Mouse (Mus musculus) ES-E14 (cell line): ENCODE measurements around the gene Gpatch8.

Experiments
- HCFC1 ChIP-seq: IDR thresholded peaks from 2 replicates; pipeline ENCODE4 v1.6.1; 2012; ENCODE audit warnings: low read length, inconsistent platforms, borderline replicate concordance; ENCODE audit not compliant: insufficient read depth
- MAFK ChIP-seq: IDR thresholded peaks from 2 replicates; pipeline ENCODE4 v1.6.1; 2014; ENCODE audit warnings: mild to moderate bottlenecking, low read depth, low read length, inconsistent platforms; ENCODE audit not compliant: insufficient read depth
- ZC3H11A ChIP-seq: IDR thresholded peaks from 2 replicates; pipeline ENCODE4 v1.6.1; 2012; ENCODE audit warnings: low read depth, mild to moderate bottlenecking, inconsistent platforms, low read length, borderline replicate concordance
- ZNF384 ChIP-seq: IDR thresholded peaks from 2 replicates; pipeline ENCODE4 v1.6.1; 2012; ENCODE audit warnings: low read depth, low read length, inconsistent platforms

- TF ChIP-seq HCFC1 (no peak), ZC3H11A (no peak), MAFK (no peak), ZNF384 (no peak)
Observed at GRCm38 (mm10) chr11:102566290-102566689, 10.1 kb upstream of the Gpatch8 start.
